ENCODE assay signal across 9 mouse cellular contexts in genomic region chr5:136252899-136253298, GRCm38 (mm10). TPM values are rescaled to one million over a fixed set of nuclear protein-coding genes. Genes with fewer than 3 reads are reported as not detected.
DNase-seq lines count a peak whose midpoint lies in the region; ATAC-seq lines count a peak whose summit lies in the region.
"Had no signal": no experiment of that assay in that cellular context is flagged by ENCODE, and none has a peak within 500 bp of the region (broad histone marks: within the 10 kb centered on the region; RNA-seq: fewer than 3 reads in every experiment).

No protein-coding gene starts in this region.

- no peaks in the 10 kb centered on the region for H3K9me3 ChIP-seq in forebrain, embryonic 16.5 days (ENCODE audit: control insufficient read depth, low read length)
- no peaks in the 10 kb centered on the region for H3K9me3 ChIP-seq in hindbrain, embryonic 14.5 days (ENCODE audit: control insufficient read depth, low read length)

- H3K4me1 ChIP-seq in forebrain, embryonic 16.5 days (replicated peaks; ENCODE audit: control insufficient read depth, insufficient read depth, low read length) = no peaks in the 10 kb centered on the region
- H3K4me1 ChIP-seq in hindbrain, embryonic 14.5 days (replicated peaks; ENCODE audit: control insufficient read depth, insufficient read depth, low read length) = no peaks in the 10 kb centered on the region

- no peak overlapping the region for H3K9ac ChIP-seq in forebrain, embryonic 16.5 days (replicated peaks; ENCODE audit: low read depth, low read length)
- no peak overlapping the region for H3K9ac ChIP-seq in hindbrain, embryonic 14.5 days

- no peak overlapping the region for H3K4me2 ChIP-seq in forebrain, embryonic 16.5 days (ENCODE audit: low read length)
- no peak overlapping the region for H3K4me2 ChIP-seq in hindbrain, embryonic 14.5 days (replicated peaks)

- H3K4me3 ChIP-seq in forebrain, embryonic 16.5 days (replicated peaks; ENCODE audit: low read length) = no peak overlapping the region
- no peak overlapping the region for H3K4me3 ChIP-seq in hindbrain, embryonic 14.5 days (replicated peaks; ENCODE audit: low read length)
- H3K4me3 ChIP-seq: myocyte had no signal

- H3K27ac ChIP-seq in forebrain, embryonic 16.5 days (ENCODE audit: low read length) = no peak overlapping the region
- no peak overlapping the region for H3K27ac ChIP-seq in hindbrain, embryonic 14.5 days

- peaks cover 8% of the 10 kb centered on the region; the same call in 1 of the 2 replicates for H3K36me3 ChIP-seq in forebrain, embryonic 16.5 days (ENCODE audit: control insufficient read depth, insufficient read depth)
- no peaks in the 10 kb centered on the region; the same call in 1 of the 2 replicates for H3K36me3 ChIP-seq in hindbrain, embryonic 14.5 days (replicated peaks; ENCODE audit: control insufficient read depth, insufficient read depth)

- peak; percentile 88 for DNase-seq in NIH3T3 (ENCODE audit: low read depth)
- peak; percentile 82 for DNase-seq in hindbrain, embryonic 14.5 days (ENCODE audit: low spot score)
- DNase-seq in layer of hippocampus, postnatal 25 days (ENCODE audit: extremely low spot score in 1 of 2, low spot score in 1 of 2) = peak; percentile 73 to 89
- peak; percentile 61 for DNase-seq in right cerebral cortex, postnatal 25 days
- DNase-seq in urinary bladder, postnatal 14 days (ENCODE audit: low spot score) = peak; percentile 72

- ATAC-seq in cerebellum, adult (ENCODE audit: insufficient number of reproducible peaks, low FRiP score, low TSS enrichment) = 0 out of 2 replicates have a peak, but pooled peaks have one; percentile 52
- peak; percentile 76 for ATAC-seq in forebrain, embryonic 16.5 days
- ATAC-seq in hindbrain, embryonic 14.5 days (ENCODE audit: low FRiP score) = no peak
- peak; percentile 83 for ATAC-seq in megakaryocyte, adult 5-6 weeks (ENCODE audit: poor library complexity, severe bottlenecking)

- WGBS in forebrain, embryonic 16.5 days = 14% methylated on average over 17 of the region's 17 CpGs
- WGBS in hindbrain, embryonic 14.5 days = 18% methylated on average over 17 of the region's 17 CpGs

- H3K27me3 ChIP-seq in forebrain, embryonic 16.5 days (replicated peaks; ENCODE audit: control insufficient read depth, insufficient read depth, low read length) = no peaks in the 10 kb centered on the region
- H3K27me3 ChIP-seq in hindbrain, embryonic 14.5 days (ENCODE audit: control insufficient read depth, insufficient read depth, low read length) = no peaks in the 10 kb centered on the region

RNA-seq across cellular contexts. Expression of gene Sh2b2, which starts 6.5 kb away (rescaled TPM):
- 30.3 and 33.3 TPM in 2 replicates for polyA plus RNA-seq in forebrain, embryonic 16.5 days (2015; fragmentation: Nextera tagmentation; extraction: Ambion mirVana)
- 24.6 and 24.8 TPM in 2 replicates for polyA plus RNA-seq in hindbrain, embryonic 14.5 days (2014; fragmentation: Nextera tagmentation; extraction: Ambion mirVana)
- total RNA-seq in layer of hippocampus, postnatal 25 days (2021) = 1 to 10 TPM; 5.7 to 6.4 TPM
- 28.7 and 32.9 TPM in 2 replicates for total RNA-seq in megakaryocyte, adult 5-6 weeks (2015)
- total RNA-seq in megakaryocyte, adult 5-6 weeks (2017) = 13.3 and 15.1 TPM in 2 replicates

RNA-seq across cellular contexts. Expression of gene Prkrip1, which starts 54.1 kb away (rescaled TPM):
- polyA plus RNA-seq in forebrain, embryonic 16.5 days (2015; fragmentation: Nextera tagmentation; extraction: Ambion mirVana) = 54.0 and 63.0 TPM in 2 replicates
- polyA plus RNA-seq in hindbrain, embryonic 14.5 days (2014; fragmentation: Nextera tagmentation; extraction: Ambion mirVana) = 59.0 and 61.7 TPM in 2 replicates
- 10 to 100 TPM; 32.8 to 42.6 TPM for total RNA-seq in layer of hippocampus, postnatal 25 days (2021)
- 8.7 and 15.7 TPM in 2 replicates for total RNA-seq in megakaryocyte, adult 5-6 weeks (2015)
- total RNA-seq in megakaryocyte, adult 5-6 weeks (2017) = 46.0 and 50.7 TPM in 2 replicates
